Mouse (Mus musculus) MEL (cell line): Measurements from ENCODE around the gene Dpep1. TPM values are rescaled to one million over a fixed set of nuclear protein-coding genes. Genes with fewer than 3 reads are reported as not detected.

Experiments used
- DNase-seq: peaks from one replicate; pipeline ENCODE4 v3.0.0; 2011; ENCODE audit warnings: low read depth, low spot score
- H3K27ac ChIP-seq: 2 replicates; pipeline ENCODE4 v1.5.1; 2012; ENCODE audit warnings: low read depth, mild to moderate bottlenecking, control low read depth, low read length, moderate library complexity; ENCODE audit not compliant: control insufficient read depth
- H3K27me3 ChIP-seq, 2 experiments: fragments of 150-350 bp in 1 of 2; sonication (generic) in 1 of 2; 2 replicates each; pipeline ENCODE4 v1.6.1; 2012; ENCODE audit warnings: low read length in 2 of 2, mild to moderate bottlenecking in 2 of 2, improper control_type of control experiment in 1 of 2, moderate library complexity in 1 of 2; ENCODE audit not compliant: insufficient read depth in 2 of 2, control insufficient read depth in 1 of 2
- H3K36me3 ChIP-seq, 2 experiments: 2 replicates each; pipeline ENCODE4 v1.6.1; 2012 to 2014; ENCODE audit warnings: low read length in 2 of 2, improper control_type of control experiment in 1 of 2, inconsistent platforms in 1 of 2, mild to moderate bottlenecking in 1 of 2; ENCODE audit not compliant: insufficient read depth in 2 of 2, control insufficient read depth in 1 of 2
- H3K4me1 ChIP-seq, 2 experiments: fragments of 150-350 bp in 1 of 2; sonication (generic) in 1 of 2; 2 replicates each; pipeline ENCODE4 v1.6.1; 2012; ENCODE audit warnings: low read length in 2 of 2, improper control_type of control experiment in 1 of 2, mild to moderate bottlenecking in 1 of 2; ENCODE audit not compliant: insufficient read depth in 2 of 2, control insufficient read depth in 1 of 2
- H3K4me3 ChIP-seq, 2 experiments: fragments of 150-350 bp in 1 of 2; sonication (generic) in 1 of 2; 2 replicates each; pipeline ENCODE4 v1.5.1; 2012; ENCODE audit warnings: low read depth in 2 of 2, low read length in 2 of 2, mild to moderate bottlenecking in 2 of 2, moderate library complexity in 2 of 2, control low read depth in 1 of 2, improper control_type of control experiment in 1 of 2; ENCODE audit not compliant: control insufficient read depth in 1 of 2, insufficient read depth in 1 of 2
- H3K79me2 ChIP-seq: 2 replicates; pipeline ENCODE4 v1.6.1; 2012; ENCODE audit warnings: mild to moderate bottlenecking, low read length, moderate library complexity; ENCODE audit not compliant: control insufficient read depth, poor library complexity, insufficient read depth
- H3K9ac ChIP-seq: 2 replicates; pipeline ENCODE4 v1.6.1; 2012; ENCODE audit warnings: low read depth, mild to moderate bottlenecking, control low read depth, low read length, moderate library complexity; ENCODE audit not compliant: control insufficient read depth, poor library complexity, severe bottlenecking
- H3K9me3 ChIP-seq: fragments of 150-350 bp; sonication (generic); replicated peaks from 2 replicates; pipeline ENCODE4 v1.6.1; 2012; ENCODE audit warnings: mild to moderate bottlenecking, low read length, improper control_type of control experiment, moderate library complexity; ENCODE audit not compliant: insufficient read depth
- BHLHE40 ChIP-seq: IDR thresholded peaks from 2 replicates; pipeline ENCODE4 v1.6.1; 2012; ENCODE audit warnings: low read depth, mild to moderate bottlenecking, inconsistent platforms, low read length, improper control_type of control experiment, borderline replicate concordance
- CHD1 ChIP-seq: IDR thresholded peaks from 2 replicates; pipeline ENCODE4 v1.6.1; 2012; ENCODE audit warnings: low read depth, mild to moderate bottlenecking, inconsistent platforms, low read length, improper control_type of control experiment
- CHD2 ChIP-seq: IDR thresholded peaks from 2 replicates; pipeline ENCODE4 v1.6.1; 2011; ENCODE audit warnings: low read length, improper control_type of control experiment
- CTCF ChIP-seq, 3 experiments: IDR thresholded peaks in 2 of 3; conservative IDR thresholded peaks in 1 of 3; 2 replicates each; pipeline ENCODE4 v1.5.1; 2011 to 2012; ENCODE audit warnings: low read length in 3 of 3, low read depth in 2 of 3, mild to moderate bottlenecking in 2 of 3, improper control_type of control experiment in 1 of 3, inconsistent platforms in 1 of 3, mixed read lengths in 1 of 3, moderate library complexity in 1 of 3; ENCODE audit not compliant: control insufficient read depth in 1 of 3, insufficient read depth in 1 of 3, poor library complexity in 1 of 3, severe bottlenecking in 1 of 3
- ELF1 ChIP-seq: IDR thresholded peaks from 2 replicates; pipeline ENCODE4 v1.6.1; 2014; ENCODE audit warnings: low read depth, mild to moderate bottlenecking, inconsistent platforms, low read length, improper control_type of control experiment, moderate library complexity
- ETS1 ChIP-seq: IDR thresholded peaks from 2 replicates; pipeline ENCODE4 v1.6.1; 2012; ENCODE audit warnings: low read depth, mild to moderate bottlenecking, inconsistent platforms, low read length, improper control_type of control experiment, moderate library complexity
- GABPA ChIP-seq: IDR thresholded peaks from 2 replicates; pipeline ENCODE4 v1.6.1; 2012; ENCODE audit warnings: low read depth, mild to moderate bottlenecking, inconsistent platforms, low read length, improper control_type of control experiment, moderate library complexity
- GATA1 ChIP-seq: IDR thresholded peaks from 2 replicates; pipeline ENCODE4 v1.6.1; 2011; ENCODE audit warnings: low read depth, low read length, improper control_type of control experiment
- HCFC1 ChIP-seq: IDR thresholded peaks from 2 replicates; pipeline ENCODE4 v1.6.1; 2012; ENCODE audit warnings: low read depth, mild to moderate bottlenecking, inconsistent platforms, low read length, improper control_type of control experiment, moderate library complexity
- JUND ChIP-seq: IDR thresholded peaks from 2 replicates; pipeline ENCODE4 v1.6.1; 2011; ENCODE audit warnings: low read depth, mild to moderate bottlenecking, improper control_type of control experiment, low read length
- KAT2A ChIP-seq: conservative IDR thresholded peaks from 2 replicates; pipeline ENCODE4 v1.6.1; 2012; ENCODE audit warnings: low read depth, low read length, improper control_type of control experiment, inconsistent platforms
- MAX ChIP-seq: IDR thresholded peaks from 2 replicates; pipeline ENCODE4 v1.6.1; 2011; ENCODE audit warnings: low read length, improper control_type of control experiment
- MAZ ChIP-seq: IDR thresholded peaks from 2 replicates; pipeline ENCODE4 v1.6.1; 2012; ENCODE audit warnings: low read depth, mild to moderate bottlenecking, inconsistent platforms, low read length, improper control_type of control experiment
- MEF2A ChIP-seq: IDR thresholded peaks from 2 replicates; pipeline ENCODE4 v1.6.1; 2014; ENCODE audit warnings: low read depth, mild to moderate bottlenecking, inconsistent platforms, low read length, improper control_type of control experiment; ENCODE audit not compliant: poor library complexity, insufficient replicate concordance, severe bottlenecking; ENCODE audit errors: extremely low read depth
- MYC ChIP-seq: IDR thresholded peaks from 2 replicates; pipeline ENCODE4 v1.6.1; 2011; ENCODE audit warnings: low read depth, mild to moderate bottlenecking, low read length, improper control_type of control experiment, moderate library complexity
- NELFE ChIP-seq: IDR thresholded peaks from 2 replicates; pipeline ENCODE4 v1.6.1; 2011; ENCODE audit warnings: low read depth, low read length, improper control_type of control experiment
- NRF1 ChIP-seq: IDR thresholded peaks from 2 replicates; pipeline ENCODE4 v1.6.1; 2014; ENCODE audit warnings: low read depth, mild to moderate bottlenecking, inconsistent platforms, low read length, improper control_type of control experiment, moderate library complexity; ENCODE audit not compliant: poor library complexity, insufficient read depth, severe bottlenecking
- POLR2AphosphoS2 ChIP-seq: IDR thresholded peaks from 2 replicates; pipeline ENCODE4 v1.6.1; 2011; ENCODE audit warnings: low read length, improper control_type of control experiment
- POLR2AphosphoS5 ChIP-seq: IDR thresholded peaks from 2 replicates; pipeline ENCODE4 v1.6.1; 2012; ENCODE audit warnings: low read depth, borderline replicate concordance, mild to moderate bottlenecking, inconsistent platforms, low read length, moderate library complexity, mixed read lengths
- RAD21 ChIP-seq: IDR thresholded peaks from 2 replicates; pipeline ENCODE4 v1.6.1; 2011; ENCODE audit warnings: mild to moderate bottlenecking, low read depth, low read length, improper control_type of control experiment
- SMC3 ChIP-seq: IDR thresholded peaks from 2 replicates; pipeline ENCODE4 v1.6.1; 2011; ENCODE audit warnings: low read depth, low read length, improper control_type of control experiment
- TBP ChIP-seq: IDR thresholded peaks from 2 replicates; pipeline ENCODE4 v1.8.0; 2011; ENCODE audit warnings: low read depth, low read length, improper control_type of control experiment
- UBTF ChIP-seq: IDR thresholded peaks from 2 replicates; pipeline ENCODE4 v1.6.1; 2012; ENCODE audit warnings: low read depth, mild to moderate bottlenecking, inconsistent platforms, low read length, improper control_type of control experiment, moderate library complexity, borderline replicate concordance; ENCODE audit not compliant: insufficient read depth
- USF2 ChIP-seq, 2 experiments: IDR thresholded peaks; 2 replicates each; pipeline ENCODE4 v1.6.1; 2011 to 2012; ENCODE audit warnings: improper control_type of control experiment in 2 of 2, low read length in 2 of 2, borderline replicate concordance in 1 of 2, inconsistent platforms in 1 of 2, low read depth in 1 of 2, mild to moderate bottlenecking in 1 of 2; ENCODE audit not compliant: insufficient read depth in 1 of 2
- ZMIZ1 ChIP-seq: IDR thresholded peaks from 2 replicates; pipeline ENCODE4 v1.6.1; 2012; ENCODE audit warnings: low read depth, mild to moderate bottlenecking, inconsistent platforms, low read length, improper control_type of control experiment, moderate library complexity
- polyA plus RNA-seq, 2 experiments: library from polyadenylated mRNA; stranded (reverse) in 1 of 2; unstranded in 1 of 2; fragments of >175 nt in 1 of 2; fragments of >200 nt in 1 of 2; gene quantifications; 2 replicates each; pipeline versions ENCODE4 v1.2.1 to v1.2.4; 2012; ENCODE audit warnings: low replicate concordance in 2 of 2, low read depth in 1 of 2; ENCODE audit not compliant: insufficient read length in 2 of 2, insufficient read depth in 1 of 2, missing spikeins in 1 of 2
- total RNA-seq: library from RNA; depleted of rRNA; stranded (reverse); fragments of 300-350 nt; gene quantifications from 2 replicates; pipeline ENCODE4 v1.2.3, GENCODE M21; 2012

Dpep1 gene
- total and polyA plus RNA-seq, 3 experiments, result not detected

- TF ChIP-seq GATA1 (no peak), NELFE (peak; percentile 89), MAX (no peak), GABPA (no peak), BHLHE40 (no peak), MEF2A (no peak), MYC (no peak), POLR2AphosphoS5 (no peak), RAD21 (peak; percentile 38), POLR2AphosphoS2 (peak; percentile 83; the same call in 1 of the 2 replicates), HCFC1 (peak; percentile 85)
Observed at GRCm38 (mm10) chr8:123212321-123213117, 26.5 kb downstream of the Dpep1 start, which contains the start of the genes Chmp1a and Spata33 (continued).

- peak overlapping the region; percentile 70 for H3K9ac ChIP-seq
- 0 out of 2 replicates have a peak overlapping the region, but pooled peaks have one; percentile 6 for H3K27ac ChIP-seq
- peaks cover 9% of the 10 kb centered on the region for H3K79me2 ChIP-seq
- H3K27me3 ChIP-seq, result no peaks in the 10 kb centered on the region
- DNase-seq, result no peak
- TF ChIP-seq MYC (no peak), RAD21 (no peak), MAZ (no peak), SMC3 (no peak)
- H3K9me3 ChIP-seq, result no peaks in the 10 kb centered on the region
- peak overlapping the region; percentile 67 to 97 for H3K4me3 ChIP-seq
- H3K36me3 ChIP-seq, result peaks cover 0 to 5% of the 10 kb centered on the region in 2 experiments; a peak in 1 of 4 replicates
- peaks cover 0 to 4% of the 10 kb centered on the region in 2 experiments; a peak in 3 of 4 replicates for H3K4me1 ChIP-seq
Observed at GRCm38 (mm10) chr8:123213118-123213772, 27.2 kb downstream of the Dpep1 start.

GRCm38 (mm10) chr8:123215430-123215829 is 29.4 kb downstream of the Dpep1 start:
- H3K4me1 ChIP-seq, result peaks cover 0 to 4% of the 10 kb centered on the region in 2 experiments; a peak in 3 of 4 replicates
- peaks cover 0 to 5% of the 10 kb centered on the region in 2 experiments; a peak in 1 of 4 replicates for H3K36me3 ChIP-seq
- H3K9me3 ChIP-seq, result no peaks in the 10 kb centered on the region
- H3K79me2 ChIP-seq, result peaks cover 9% of the 10 kb centered on the region
- H3K9ac ChIP-seq, result no peak overlapping the region
- DNase-seq, result no peak
- H3K27ac ChIP-seq, result no peak overlapping the region
- no peaks in the 10 kb centered on the region for H3K27me3 ChIP-seq
- TF ChIP-seq MAZ, result no peak
- no peak for TF ChIP-seq ZMIZ1
- TF ChIP-seq UBTF, result no peak
- TF ChIP-seq GATA1, result no peak
- no peak for TF ChIP-seq POLR2AphosphoS5
- TF ChIP-seq ETS1, result no peak
- no peak for TF ChIP-seq CTCF (IDR thresholded peaks at IDR 0.05 in 2 of 3, conservative IDR thresholded peaks at IDR 0.05 in 1 of 3; ENCODE audit: control insufficient read depth in 1 of 3, insufficient read depth in 1 of 3, low read depth in 2 of 3, low read length in 3 of 3, poor library complexity in 1 of 3, severe bottlenecking in 1 of 3)
- TF ChIP-seq TBP, result no peak
- no peak for TF ChIP-seq KAT2A
- TF ChIP-seq USF2 (IDR thresholded peaks at IDR 0.05; ENCODE audit: borderline replicate concordance in 1 of 2, insufficient read depth in 1 of 2, low read depth in 1 of 2, low read length in 2 of 2), result no peak
- TF ChIP-seq ELF1, result no peak
- no peak for TF ChIP-seq CHD1
- TF ChIP-seq CHD2, result no peak
- TF ChIP-seq RAD21, result no peak
- no peak for TF ChIP-seq JUND
- TF ChIP-seq NRF1, result no peak
- TF ChIP-seq HCFC1, result no peak
- no peak overlapping the region for H3K4me3 ChIP-seq
